Mouse (Mus musculus): Measurements from ENCODE around the gene Phactr4. TPM values are rescaled to one million over a fixed set of nuclear protein-coding genes. Genes with fewer than 3 reads are reported as not detected.

Gene Phactr4
- polyA plus RNA-seq, 1 experiment from 2014 or later: 7.6 TPM

GRCm38 (mm10) chr4:132403063-132403660 lies 19.1 kb downstream of the Phactr4 start:
- no peak for ATAC-seq (ENCODE audit: low read depth)

GRCm38 (mm10) chr4:132401016-132401415 lies 21.3 kb downstream of the Phactr4 start:
- Histone ChIP-seq H3K4me1 (ENCODE audit: control insufficient read depth, insufficient read depth, low read length) (0 out of 2 replicates have a peak, but pooled peaks cover 2% of the 10 kb centered on the region), H3K9ac (replicated peaks; ENCODE audit: low read depth, low read length) (no peak overlapping the region), H3K27ac (ENCODE audit: low read depth, low read length) (no peak overlapping the region), H3K27me3 (ENCODE audit: control insufficient read depth, insufficient read depth, low read length) (no peaks in the 10 kb centered on the region), H3K4me3 (ENCODE audit: low read depth, low read length) (no peak overlapping the region), H3K9me3 (ENCODE audit: control insufficient read depth, low read length) (no peaks in the 10 kb centered on the region), H3K4me2 (ENCODE audit: low read depth, low read length) (no peak overlapping the region), H3K36me3 (ENCODE audit: control insufficient read depth, insufficient read depth, low read length) (no peaks in the 10 kb centered on the region)
- WGBS: 90% methylated on average over 9 of the region's 9 CpGs
- no peak for ATAC-seq (ENCODE audit: low read depth)

More at GRCm38 (mm10) chr4:132403063-132403660, 19.1 kb downstream of the Phactr4 start:
- Histone ChIP-seq H3K4me3 (ENCODE audit: low read depth, low read length) (no peak overlapping the region), H3K36me3 (ENCODE audit: control insufficient read depth, insufficient read depth, low read length) (no peaks in the 10 kb centered on the region), H3K27ac (ENCODE audit: low read depth, low read length) (no peak overlapping the region), H3K9me3 (ENCODE audit: control insufficient read depth, low read length) (no peaks in the 10 kb centered on the region), H3K9ac (replicated peaks; ENCODE audit: low read depth, low read length) (no peak overlapping the region), H3K4me2 (ENCODE audit: low read depth, low read length) (no peak overlapping the region), H3K27me3 (ENCODE audit: control insufficient read depth, insufficient read depth, low read length) (no peaks in the 10 kb centered on the region), H3K4me1 (ENCODE audit: control insufficient read depth, insufficient read depth, low read length) (0 out of 2 replicates have a peak, but pooled peaks cover 2% of the 10 kb centered on the region)
- WGBS: 87% methylated on average over 5 of the region's 5 CpGs

- Histone ChIP-seq H3K4me2 (ENCODE audit: low read depth, low read length) (no peak overlapping the region), H3K27me3 (ENCODE audit: control insufficient read depth, insufficient read depth, low read length) (no peaks in the 10 kb centered on the region), H3K9me3 (ENCODE audit: control insufficient read depth, low read length) (no peaks in the 10 kb centered on the region), H3K9ac (replicated peaks; ENCODE audit: low read depth, low read length) (no peak overlapping the region), H3K36me3 (ENCODE audit: control insufficient read depth, insufficient read depth, low read length) (no peaks in the 10 kb centered on the region), H3K27ac (ENCODE audit: low read depth, low read length) (no peak overlapping the region), H3K4me1 (ENCODE audit: control insufficient read depth, insufficient read depth, low read length) (0 out of 2 replicates have a peak, but pooled peaks cover 2% of the 10 kb centered on the region), H3K4me3 (ENCODE audit: low read depth, low read length) (no peak overlapping the region)
- ATAC-seq (ENCODE audit: low read depth): no peak
- 75% methylated on average over 5 of the region's 5 CpGs for WGBS
These were observed 23.4 kb downstream of the Phactr4 start for GRCm38 (mm10) chr4:132398863-132399262.

GRCm38 (mm10) chr4:132398045-132398774 lies 24.1 kb downstream of the Phactr4 start:
- H3K9me3 ChIP-seq (ENCODE audit: control insufficient read depth, low read length): no peaks in the 10 kb centered on the region
- no peak overlapping the region for H3K27ac ChIP-seq (ENCODE audit: low read depth, low read length)
- WGBS: 51% methylated on average over 11 of the region's 11 CpGs
- ATAC-seq (ENCODE audit: low read depth): no peak
- no peaks in the 10 kb centered on the region for H3K27me3 ChIP-seq (ENCODE audit: control insufficient read depth, insufficient read depth, low read length)
- no peak overlapping the region for H3K9ac ChIP-seq (replicated peaks; ENCODE audit: low read depth, low read length)
- H3K4me2 ChIP-seq (ENCODE audit: low read depth, low read length): no peak overlapping the region
- H3K4me3 ChIP-seq (ENCODE audit: low read depth, low read length): no peak overlapping the region
- H3K4me1 ChIP-seq (ENCODE audit: control insufficient read depth, insufficient read depth, low read length): 0 out of 2 replicates have a peak, but pooled peaks cover 2% of the 10 kb centered on the region
- H3K36me3 ChIP-seq (ENCODE audit: control insufficient read depth, insufficient read depth, low read length): no peaks in the 10 kb centered on the region

GRCm38 (mm10) chr4:132397120-132397519 lies 25.2 kb downstream of the Phactr4 start:
- WGBS: 95% methylated on average over 3 of the region's 3 CpGs
- no peak overlapping the region for H3K4me2 ChIP-seq (ENCODE audit: low read depth, low read length)
- H3K4me1 ChIP-seq (ENCODE audit: control insufficient read depth, insufficient read depth, low read length): 0 out of 2 replicates have a peak, but pooled peaks cover 2% of the 10 kb centered on the region

GRCm38 (mm10) chr4:132396251-132396650 lies 26.0 kb downstream of the Phactr4 start:
- ATAC-seq (ENCODE audit: low read depth): no peak
- H3K27ac ChIP-seq (ENCODE audit: low read depth, low read length): no peak overlapping the region

More at GRCm38 (mm10) chr4:132397120-132397519, 25.2 kb downstream of the Phactr4 start:
- no peaks in the 10 kb centered on the region for H3K9me3 ChIP-seq (ENCODE audit: control insufficient read depth, low read length)
- no peak for ATAC-seq (ENCODE audit: low read depth)
- no peaks in the 10 kb centered on the region for H3K36me3 ChIP-seq (ENCODE audit: control insufficient read depth, insufficient read depth, low read length)
- no peak overlapping the region for H3K9ac ChIP-seq (replicated peaks; ENCODE audit: low read depth, low read length)
- no peaks in the 10 kb centered on the region for H3K27me3 ChIP-seq (ENCODE audit: control insufficient read depth, insufficient read depth, low read length)
- H3K27ac ChIP-seq (ENCODE audit: low read depth, low read length): no peak overlapping the region
- no peak overlapping the region for H3K4me3 ChIP-seq (ENCODE audit: low read depth, low read length)

GRCm38 (mm10) chr4:132391063-132391740 lies 31.1 kb downstream of the Phactr4 start:
- H3K9me3 ChIP-seq (ENCODE audit: control insufficient read depth, low read length): no peaks in the 10 kb centered on the region
- WGBS: 92% methylated on average over 8 of the region's 8 CpGs
- H3K27ac ChIP-seq (ENCODE audit: low read depth, low read length): no peak overlapping the region

More at GRCm38 (mm10) chr4:132396251-132396650, 26.0 kb downstream of the Phactr4 start:
- Histone ChIP-seq H3K27me3 (ENCODE audit: control insufficient read depth, insufficient read depth, low read length) (no peaks in the 10 kb centered on the region), H3K4me3 (ENCODE audit: low read depth, low read length) (no peak overlapping the region), H3K4me1 (ENCODE audit: control insufficient read depth, insufficient read depth, low read length) (0 out of 2 replicates have a peak, but pooled peaks cover 2% of the 10 kb centered on the region), H3K9ac (replicated peaks; ENCODE audit: low read depth, low read length) (no peak overlapping the region), H3K36me3 (ENCODE audit: control insufficient read depth, insufficient read depth, low read length) (no peaks in the 10 kb centered on the region), H3K4me2 (ENCODE audit: low read depth, low read length) (no peak overlapping the region), H3K9me3 (ENCODE audit: control insufficient read depth, low read length) (no peaks in the 10 kb centered on the region)
- WGBS: 95% methylated on average over 7 of the region's 7 CpGs

GRCm38 (mm10) chr4:132389302-132389701 lies 33.0 kb downstream of the Phactr4 start:
- no peaks in the 10 kb centered on the region for H3K9me3 ChIP-seq (ENCODE audit: control insufficient read depth, low read length)
- no peak for ATAC-seq (ENCODE audit: low read depth)
- no peak overlapping the region for H3K4me3 ChIP-seq (ENCODE audit: low read depth, low read length)
- H3K9ac ChIP-seq (replicated peaks; ENCODE audit: low read depth, low read length): no peak overlapping the region
- no peak overlapping the region for H3K4me2 ChIP-seq (ENCODE audit: low read depth, low read length)
- H3K27ac ChIP-seq (ENCODE audit: low read depth, low read length): no peak overlapping the region
- WGBS: 87% methylated on average over 4 of the region's 4 CpGs
- H3K36me3 ChIP-seq (ENCODE audit: control insufficient read depth, insufficient read depth, low read length): no peaks in the 10 kb centered on the region; the same call in 1 of the 2 replicates
- H3K4me1 ChIP-seq (ENCODE audit: control insufficient read depth, insufficient read depth, low read length): no peaks in the 10 kb centered on the region
- H3K27me3 ChIP-seq (ENCODE audit: control insufficient read depth, insufficient read depth, low read length): no peaks in the 10 kb centered on the region

More at GRCm38 (mm10) chr4:132391063-132391740, 31.1 kb downstream of the Phactr4 start:
- no peak overlapping the region for H3K9ac ChIP-seq (replicated peaks; ENCODE audit: low read depth, low read length)
- no peaks in the 10 kb centered on the region for H3K4me1 ChIP-seq (ENCODE audit: control insufficient read depth, insufficient read depth, low read length)
- no peaks in the 10 kb centered on the region for H3K36me3 ChIP-seq (ENCODE audit: control insufficient read depth, insufficient read depth, low read length)
- H3K27me3 ChIP-seq (ENCODE audit: control insufficient read depth, insufficient read depth, low read length): no peaks in the 10 kb centered on the region
- H3K4me3 ChIP-seq (ENCODE audit: low read depth, low read length): no peak overlapping the region
- no peak overlapping the region for H3K4me2 ChIP-seq (ENCODE audit: low read depth, low read length)
- no peak for ATAC-seq (ENCODE audit: low read depth)
